ENCODE assay signal across 8 mouse cellular contexts in genomic region chr15:97830788-97831241, GRCm38 (mm10). TPM values are rescaled to one million over a fixed set of nuclear protein-coding genes. Genes with fewer than 3 reads are reported as not detected.
DNase-seq lines count a peak whose midpoint lies in the region; ATAC-seq lines count a peak whose summit lies in the region.

No protein-coding gene starts in this region.

- peak overlapping the region; percentile 98 for H3K9ac ChIP-seq in forebrain, embryonic 11.5 days (ENCODE audit: low read length)
- H3K9ac ChIP-seq in hindbrain, embryonic 15.5 days = peak overlapping the region; percentile 99
- H3K9ac ChIP-seq in liver, embryonic 12.5 days = peak overlapping the region; percentile 80
- H3K9ac ChIP-seq in neural tube, embryonic 13.5 days = peak overlapping the region; percentile 100

- peak overlapping the region; percentile 89 for H3K4me3 ChIP-seq in forebrain, embryonic 11.5 days (ENCODE audit: low read depth, low read length)
- H3K4me3 ChIP-seq in hindbrain, embryonic 15.5 days = peak overlapping the region; percentile 90
- H3K4me3 ChIP-seq in liver, embryonic 12.5 days = peak overlapping the region; percentile 76
- peak overlapping the region; percentile 83 for H3K4me3 ChIP-seq in neural tube, embryonic 13.5 days

- H3K27ac ChIP-seq in forebrain, embryonic 11.5 days (ENCODE audit: low read depth, low read length) = peak overlapping the region; percentile 81
- peak overlapping the region; percentile 97 for H3K27ac ChIP-seq in hindbrain, embryonic 15.5 days (replicated peaks)
- H3K27ac ChIP-seq in liver, embryonic 12.5 days = peak overlapping the region; percentile 80
- H3K27ac ChIP-seq in neural tube, embryonic 13.5 days (replicated peaks) = peak overlapping the region; percentile 93

- under 1% methylated on average over 29 of the region's 39 CpGs for WGBS in forebrain, embryonic 11.5 days
- 0% methylated on average over 37 of the region's 39 CpGs for WGBS in hindbrain, embryonic 15.5 days
- WGBS in liver, embryonic 12.5 days (ENCODE audit: insufficient replicate concordance) = under 1% methylated on average over 39 of the region's 39 CpGs
- WGBS in neural tube, embryonic 13.5 days = under 1% methylated on average over 35 of the region's 39 CpGs

- H3K36me3 ChIP-seq in forebrain, embryonic 11.5 days (ENCODE audit: control insufficient read depth, insufficient read depth, low read length) = no peaks in the 10 kb centered on the region
- H3K36me3 ChIP-seq in hindbrain, embryonic 15.5 days = no peaks in the 10 kb centered on the region
- no peaks in the 10 kb centered on the region for H3K36me3 ChIP-seq in liver, embryonic 12.5 days
- H3K36me3 ChIP-seq in neural tube, embryonic 13.5 days = no peaks in the 10 kb centered on the region

- peak; percentile 54 for ATAC-seq in forebrain, embryonic 11.5 days (replicated peaks; ENCODE audit: low FRiP score)
- peak; percentile 29; the same call in 1 of the 2 replicates for ATAC-seq in hindbrain, embryonic 15.5 days (ENCODE audit: low FRiP score, low read depth)
- peak; percentile 11 for ATAC-seq in liver, embryonic 12.5 days
- peak; percentile 29; the same call in 1 of the 2 replicates for ATAC-seq in neural tube, embryonic 13.5 days (ENCODE audit: low read depth)
- no peak; the same call in 1 of the 2 replicates for ATAC-seq in granulocyte monocyte progenitor cell, adult 5-6 weeks (replicated peaks; ENCODE audit: poor library complexity, severe bottlenecking)

- peak; percentile 61 for DNase-seq in retina, postnatal 1 day
- no peak for DNase-seq in retina, embryonic 14.5 days (ENCODE audit: low spot score)
- DNase-seq in adrenal gland, postnatal 10 days = peak; percentile 70
- peak; percentile 71 for DNase-seq in forebrain, embryonic 11.5 days (ENCODE audit: low spot score)

- H3K4me1 ChIP-seq in forebrain, embryonic 11.5 days (replicated peaks; ENCODE audit: control insufficient read depth, insufficient read depth, low read length) = peaks cover 25% of the 10 kb centered on the region; the same call in 1 of the 2 replicates
- peaks cover 63% of the 10 kb centered on the region for H3K4me1 ChIP-seq in hindbrain, embryonic 15.5 days (replicated peaks)
- H3K4me1 ChIP-seq in liver, embryonic 12.5 days = peaks cover 76% of the 10 kb centered on the region
- H3K4me1 ChIP-seq in neural tube, embryonic 13.5 days (replicated peaks) = peaks cover 65% of the 10 kb centered on the region

- peak overlapping the region; percentile 81 for H3K4me2 ChIP-seq in forebrain, embryonic 11.5 days (ENCODE audit: low read depth, low read length, severe bottlenecking)
- peak overlapping the region; percentile 84 for H3K4me2 ChIP-seq in hindbrain, embryonic 15.5 days
- peak overlapping the region; percentile 97 for H3K4me2 ChIP-seq in liver, embryonic 12.5 days
- H3K4me2 ChIP-seq in neural tube, embryonic 13.5 days = peak overlapping the region; percentile 73

- H3K27me3 ChIP-seq in forebrain, embryonic 11.5 days (ENCODE audit: control insufficient read depth, insufficient read depth, low read length) = peaks cover 2% of the 10 kb centered on the region; the same call in 1 of the 2 replicates
- H3K27me3 ChIP-seq in hindbrain, embryonic 15.5 days = no peaks in the 10 kb centered on the region
- H3K27me3 ChIP-seq in liver, embryonic 12.5 days (replicated peaks) = peaks cover 44% of the 10 kb centered on the region
- no peaks in the 10 kb centered on the region; the same call in 1 of the 2 replicates for H3K27me3 ChIP-seq in neural tube, embryonic 13.5 days

- no peaks in the 10 kb centered on the region for H3K9me3 ChIP-seq in forebrain, embryonic 11.5 days (ENCODE audit: control insufficient read depth, low read length)
- no peaks in the 10 kb centered on the region for H3K9me3 ChIP-seq in hindbrain, embryonic 15.5 days
- H3K9me3 ChIP-seq in liver, embryonic 12.5 days (replicated peaks) = no peaks in the 10 kb centered on the region
- H3K9me3 ChIP-seq in neural tube, embryonic 13.5 days = no peaks in the 10 kb centered on the region

RNA-seq across cellular contexts. Expression of gene Hdac7, which starts 13.5 kb away (rescaled TPM):
- 10 to 100 TPM; 50.4 to 76.7 TPM for total RNA-seq in adrenal gland, postnatal 10 days (2021)
- 23.9 and 26.4 TPM in 2 replicates for polyA plus RNA-seq in forebrain, embryonic 11.5 days (2014; fragmentation: Nextera tagmentation; extraction: Ambion mirVana)
- 25.5 and 28.1 TPM in 2 replicates for polyA plus RNA-seq in hindbrain, embryonic 15.5 days (2015; fragmentation: Nextera tagmentation; extraction: Ambion mirVana)
- 14.0 and 14.3 TPM in 2 replicates for polyA plus RNA-seq in liver, embryonic 12.5 days (2016; fragmentation: Nextera tagmentation; extraction: Ambion mirVana)
- polyA plus RNA-seq in neural tube, embryonic 13.5 days (2015; fragmentation: Nextera tagmentation; extraction: Ambion mirVana) = 24.9 and 26.1 TPM in 2 replicates
- 33.3 and 52.1 TPM in 2 replicates for total RNA-seq in granulocyte monocyte progenitor cell, adult 5-6 weeks (2014; fragmentation: Nextera tagmentation)
- 3.5 and 6.1 TPM in 2 replicates for total RNA-seq in granulocyte monocyte progenitor cell, adult 5-6 weeks (2017)

RNA-seq across cellular contexts. Expression of gene Slc48a1, which starts 52.5 kb away (rescaled TPM):
- total RNA-seq in adrenal gland, postnatal 10 days (2021) = 10 to 100 TPM; 66.1 to 78.6 TPM
- polyA plus RNA-seq in forebrain, embryonic 11.5 days (2014; fragmentation: Nextera tagmentation; extraction: Ambion mirVana) = 32.1 and 32.9 TPM in 2 replicates
- 93.1 and 97.5 TPM in 2 replicates for polyA plus RNA-seq in hindbrain, embryonic 15.5 days (2015; fragmentation: Nextera tagmentation; extraction: Ambion mirVana)
- 83.8 and 88.7 TPM in 2 replicates for polyA plus RNA-seq in liver, embryonic 12.5 days (2016; fragmentation: Nextera tagmentation; extraction: Ambion mirVana)
- 54.5 and 66.0 TPM in 2 replicates for polyA plus RNA-seq in neural tube, embryonic 13.5 days (2015; fragmentation: Nextera tagmentation; extraction: Ambion mirVana)
- total RNA-seq in granulocyte monocyte progenitor cell, adult 5-6 weeks (2014; fragmentation: Nextera tagmentation) = 97.0 and 99.2 TPM in 2 replicates
- total RNA-seq in granulocyte monocyte progenitor cell, adult 5-6 weeks (2017) = 67.6 and 71.6 TPM in 2 replicates
